Mouse (Mus musculus) liver, postnatal 0 days (tissue): ENCODE measurements around the gene Syp.

Experiments
- CTCF ChIP-seq: sonication (generic); IDR thresholded peaks from 2 replicates; pipeline ENCODE4 v1.5.1; 2016; ENCODE audit warnings: antibody characterized with exemption, low read depth
- EP300 ChIP-seq: IDR thresholded peaks from 2 replicates; pipeline ENCODE4 v1.6.1; 2016; ENCODE audit warnings: antibody characterized with exemption, low read depth, mild to moderate bottlenecking

DNA sequence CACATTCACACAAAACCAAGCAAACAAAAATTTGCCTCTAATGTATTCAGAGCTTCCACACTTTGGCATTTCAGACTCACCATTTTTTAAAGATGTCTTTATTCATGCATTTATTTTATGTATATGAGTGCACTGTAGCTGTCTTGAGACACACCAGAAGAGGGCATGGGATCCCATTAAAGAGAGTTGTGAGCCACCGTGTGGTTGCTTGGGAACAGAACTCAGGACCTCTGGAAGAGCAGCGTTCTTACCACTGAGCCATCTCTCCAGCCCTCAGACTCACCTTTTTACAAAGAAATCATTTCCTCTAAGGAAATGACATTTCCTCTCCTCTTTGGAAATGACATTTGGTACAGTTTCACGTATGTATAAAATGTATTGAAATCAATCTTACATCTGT lies 40.7 kb downstream of the Syp start:
- peak; percentile 17; the same call in 1 of the 2 replicates for TF ChIP-seq CTCF
- no peak for TF ChIP-seq EP300
